Comparison of ENCODE assay signal across 16 mouse cellular contexts in genomic region chr9:88058551-88058950, GRCm38 (mm10).
DNase-seq lines count a peak whose midpoint lies in the region; ATAC-seq and TF ChIP-seq lines count a peak whose summit lies in the region.
"Had no signal": no experiment of that assay in that cellular context is flagged by ENCODE, and none has a peak within 500 bp of the region (broad histone marks: within the 10 kb centered on the region; RNA-seq: fewer than 3 reads in every experiment).

No protein-coding gene starts in this region.

- H3K4me1 ChIP-seq in lung, embryonic 15.5 days, result peaks cover 4% of the 10 kb centered on the region; the same call in 1 of the 2 replicates
- H3K4me1 ChIP-seq in forebrain, embryonic 15.5 days, result 0 out of 2 replicates have a peak, but pooled peaks cover 6% of the 10 kb centered on the region
- H3K4me1 ChIP-seq: megakaryocyte, embryonic 14.5 days had no signal

- no peak overlapping the region for H3K4me3 ChIP-seq in lung, embryonic 15.5 days
- H3K4me3 ChIP-seq in forebrain, embryonic 15.5 days, result no peak overlapping the region
- H3K4me3 ChIP-seq: left cerebral cortex, adult 2 months; megakaryocyte, embryonic 14.5 days had no signal

- no peak for TF ChIP-seq CTCF in brain, embryonic 14.5 days (IDR thresholded peaks at IDR 0.05; ENCODE audit: borderline replicate concordance, extremely low read depth, insufficient read depth, insufficient read length)

- H3K9me3 ChIP-seq in lung, embryonic 15.5 days, result no peaks in the 10 kb centered on the region
- no peaks in the 10 kb centered on the region for H3K9me3 ChIP-seq in forebrain, embryonic 15.5 days
- H3K9me3 ChIP-seq: megakaryocyte, embryonic 14.5 days had no signal

- DNase-seq in lung, postnatal 25 days (ENCODE audit: low spot score), result no peak
- DNase-seq in brain, embryonic 14.5 days (ENCODE audit: low read depth), result peak; percentile 89
- DNase-seq in skeletal muscle tissue, adult 2 months (ENCODE audit: low read depth, low spot score), result peak; percentile 14
- DNase-seq in testis, postnatal 10 days (ENCODE audit: low spot score), result no peak
- no peak for DNase-seq in frontal cortex, adult 2 months (ENCODE audit: extremely low spot score in 1 of 2, low spot score in 1 of 2)
- DNase-seq in cerebellum, postnatal 4 days (ENCODE audit: low spot score in 2 of 2), result no peak
- DNase-seq: cerebellum, adult 8-10 months; heart, postnatal 14 days; kidney, postnatal 4 days; thymus, adult 2 months had no signal

- no peak overlapping the region for H3K9ac ChIP-seq in lung, embryonic 15.5 days
- no peak overlapping the region for H3K9ac ChIP-seq in forebrain, embryonic 15.5 days (replicated peaks)

- TF ChIP-seq POLR2A in brain, embryonic 14.5 days (IDR thresholded peaks at IDR 0.05; ENCODE audit: borderline replicate concordance, extremely low read depth, insufficient read depth, insufficient read length, poor library complexity, severe bottlenecking), result no peak

- 37% methylated on average over 4 of the region's 4 CpGs for WGBS in lung, embryonic 15.5 days
- 13% methylated on average over 4 of the region's 4 CpGs for WGBS in forebrain, embryonic 15.5 days

- H3K4me2 ChIP-seq in lung, embryonic 15.5 days, result no peak overlapping the region
- H3K4me2 ChIP-seq in forebrain, embryonic 15.5 days (replicated peaks), result no peak overlapping the region
- H3K4me2 ChIP-seq: liver, embryonic 11.5 days had no signal

- H3K27me3 ChIP-seq in lung, embryonic 15.5 days, result no peaks in the 10 kb centered on the region
- no peaks in the 10 kb centered on the region for H3K27me3 ChIP-seq in forebrain, embryonic 15.5 days
- H3K27me3 ChIP-seq: megakaryocyte, embryonic 14.5 days had no signal

- no peak overlapping the region for H3K27ac ChIP-seq in lung, embryonic 15.5 days
- 0 out of 2 replicates have a peak overlapping the region, but pooled peaks have one; percentile 17 for H3K27ac ChIP-seq in forebrain, embryonic 15.5 days (replicated peaks)
- H3K27ac ChIP-seq: left cerebral cortex, adult 2 months had no signal

- no peaks in the 10 kb centered on the region for H3K36me3 ChIP-seq in lung, embryonic 15.5 days
- no peaks in the 10 kb centered on the region for H3K36me3 ChIP-seq in forebrain, embryonic 15.5 days

- ATAC-seq in lung, embryonic 15.5 days (ENCODE audit: borderline replicate concordance, extremely low read depth, low FRiP score, low TSS enrichment), result peak; percentile 39; the same call in 1 of the 2 replicates
- peak; percentile 95 for ATAC-seq in forebrain, embryonic 15.5 days (replicated peaks)
- ATAC-seq: intestine, postnatal 0 days had no signal

Comparison
In these comparisons a context has a peak if more than half of its experiments do, and no peak if none do; other contexts are left out.
1. DNase-seq: peak in brain, embryonic 14.5 days (single experiment) and skeletal muscle tissue, adult 2 months (single experiment); none in lung, postnatal 25 days (single experiment), testis, postnatal 10 days (single experiment), frontal cortex, adult 2 months (0 of 2) and cerebellum, postnatal 4 days (0 of 2).